Mouse (Mus musculus): ENCODE results near the gene Habp2.
A peak's percentile ranks its signal among the peaks of the same experiment; 100 is the strongest.
"Not testable (repeated sequence)": the region's sequence is repeated elsewhere in the genome, so short reads cannot be mapped to it uniquely, and the experiment has no call there.

Gene Habp2

DNA sequence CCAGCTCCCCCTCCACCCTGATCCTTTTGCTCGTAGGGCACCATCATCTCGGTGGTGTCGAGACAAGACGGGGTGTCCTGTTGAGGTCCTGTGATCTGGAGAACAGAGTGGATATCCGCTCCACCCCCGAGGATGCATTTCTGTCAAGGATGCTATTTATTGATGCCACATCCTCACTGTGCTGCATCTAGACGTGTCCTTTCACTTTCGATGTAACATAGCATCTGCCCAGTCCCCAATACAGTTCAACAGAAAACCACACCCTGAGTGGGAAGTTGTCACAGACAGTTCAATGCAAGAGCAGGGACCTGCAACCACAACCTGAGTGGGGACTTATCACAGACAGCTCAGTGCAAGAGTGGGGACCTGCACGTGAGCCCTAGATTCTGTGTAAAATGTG lies 9.7 kb downstream of the Habp2 start:
- no peak for DNase-seq (ENCODE audit: low read depth, low spot score)

GRCm38 (mm10) chr19:56297264-56297663 lies 10.3 kb downstream of the Habp2 start:
- peak; percentile 15 for DNase-seq (ENCODE audit: low read depth, low spot score)

DNA sequence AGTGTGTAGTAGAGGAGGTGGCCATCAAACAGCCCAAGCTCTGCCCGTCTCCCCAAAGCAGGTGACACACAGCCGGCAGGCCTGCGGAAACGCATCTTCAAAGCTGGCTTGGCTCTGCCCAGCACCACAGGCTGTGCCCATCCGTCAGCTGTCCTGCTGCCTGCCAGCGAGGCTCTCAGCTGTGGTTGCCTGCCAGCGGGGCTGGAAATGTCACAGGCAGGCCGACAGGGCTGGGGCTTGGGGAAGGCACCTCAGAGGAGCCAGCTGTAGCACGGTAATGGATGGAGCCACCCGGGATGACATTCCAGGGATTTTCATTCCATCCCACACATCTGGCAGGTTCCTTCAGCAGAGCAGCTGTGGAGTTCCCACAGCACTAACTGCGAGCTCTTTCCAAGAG lies 13.9 kb downstream of the Habp2 start:
- no peak for DNase-seq (ENCODE audit: low read depth, low spot score)

- no peak for DNase-seq (ENCODE audit: low read depth, low spot score)
Measured at GRCm38 (mm10) chr19:56316531-56316930, 29.6 kb downstream of the Habp2 start.

- no peak for DNase-seq (ENCODE audit: low read depth, low spot score)
Measured at GRCm38 (mm10) chr19:56319219-56319618, 32.3 kb downstream of the Habp2 start.

DNA sequence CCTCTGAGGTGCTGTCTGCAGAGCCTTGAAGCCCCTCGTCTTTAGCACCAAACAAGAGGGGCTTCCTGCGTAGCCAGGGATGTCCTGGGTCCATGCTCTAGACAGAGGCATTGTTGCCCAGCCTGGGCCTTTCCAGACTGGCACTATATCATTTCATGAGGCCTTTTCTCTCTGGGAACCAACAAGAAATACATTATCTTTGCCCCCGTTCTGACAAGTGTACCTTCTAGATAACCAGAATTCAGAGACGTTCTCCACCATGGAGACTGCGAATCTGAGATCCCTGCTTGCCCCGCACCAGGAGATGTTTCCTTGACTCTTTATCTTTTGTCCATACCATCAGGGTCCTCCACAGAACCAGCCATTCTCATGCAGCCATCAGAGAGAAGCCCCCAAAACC lies 32.7 kb downstream of the Habp2 start:
- DNase-seq (ENCODE audit: low read depth, low spot score), result no peak

DNA sequence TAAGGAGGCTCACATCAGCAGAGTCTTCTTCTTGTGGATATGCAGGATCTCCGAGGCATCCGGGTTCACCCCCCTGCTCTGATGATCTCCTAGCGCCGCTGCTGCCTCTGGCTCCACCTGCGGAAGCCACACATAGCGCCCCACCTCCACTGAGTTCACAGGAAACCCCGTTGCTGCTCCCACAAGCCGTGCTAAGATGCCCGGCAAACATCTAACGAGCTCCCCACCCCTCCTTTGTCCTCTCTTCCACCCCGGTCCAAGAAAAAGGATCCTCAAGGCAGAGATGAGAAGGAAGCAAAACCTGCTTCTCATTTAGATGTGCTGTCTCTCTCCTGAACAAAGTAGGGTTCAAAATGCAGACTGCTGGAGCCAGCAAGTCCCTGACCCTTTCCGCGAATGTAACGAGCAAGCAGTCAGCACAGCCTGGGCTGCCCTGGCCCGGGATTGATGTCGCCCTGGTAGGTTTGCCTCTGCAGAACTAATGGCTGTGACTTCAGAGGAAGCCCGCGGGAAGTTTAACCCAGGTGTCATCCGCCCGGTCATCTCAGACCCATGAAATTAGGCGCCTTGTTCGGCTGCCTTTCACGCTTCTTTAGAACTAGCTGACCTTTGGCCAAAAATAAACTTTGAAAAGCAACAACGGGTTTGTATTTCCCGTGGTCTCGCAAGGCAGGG lies 33.4 kb downstream of the Habp2 start:
- peak; percentile 45 for DNase-seq (ENCODE audit: low read depth, low spot score)

DNA sequence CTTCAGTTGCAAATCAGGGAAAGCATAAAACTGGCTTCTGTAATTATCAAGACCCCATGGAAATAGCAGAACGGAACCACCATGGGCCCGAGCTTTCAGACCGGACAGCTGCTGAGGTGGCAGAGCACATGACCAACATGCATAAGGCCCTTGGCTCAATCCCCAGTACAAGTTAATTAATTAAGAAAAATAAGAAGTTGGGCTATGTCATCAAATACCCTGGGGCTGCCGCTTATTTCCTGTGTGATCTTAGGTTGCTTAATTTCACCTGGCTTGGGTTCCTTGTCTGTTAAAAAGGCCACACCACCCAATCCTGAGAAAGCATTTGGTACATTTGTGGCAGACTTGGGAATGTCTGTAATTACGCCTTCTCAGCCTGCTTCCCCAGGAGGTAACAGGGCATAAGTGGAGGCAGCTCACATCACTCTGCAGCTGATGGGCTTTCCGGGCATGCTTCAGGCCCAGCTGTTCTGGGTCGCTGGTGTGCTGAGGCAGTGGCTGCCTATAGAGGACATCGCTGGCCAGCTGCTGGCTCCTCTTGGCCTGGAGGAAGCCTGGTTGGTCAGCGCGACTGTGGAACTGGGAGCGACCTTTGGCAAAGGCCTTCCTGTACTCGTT lies 34.5 kb downstream of the Habp2 start:
- no peak for DNase-seq (ENCODE audit: low read depth, low spot score)

- DNase-seq (ENCODE audit: low read depth, low spot score), result no peak
Measured at GRCm38 (mm10) chr19:56325676-56326075, 38.7 kb downstream of the Habp2 start.

GRCm38 (mm10) chr19:56326243-56326855 lies 39.4 kb downstream of the Habp2 start:
- DNase-seq (ENCODE audit: low read depth, low spot score), result no peak

DNA sequence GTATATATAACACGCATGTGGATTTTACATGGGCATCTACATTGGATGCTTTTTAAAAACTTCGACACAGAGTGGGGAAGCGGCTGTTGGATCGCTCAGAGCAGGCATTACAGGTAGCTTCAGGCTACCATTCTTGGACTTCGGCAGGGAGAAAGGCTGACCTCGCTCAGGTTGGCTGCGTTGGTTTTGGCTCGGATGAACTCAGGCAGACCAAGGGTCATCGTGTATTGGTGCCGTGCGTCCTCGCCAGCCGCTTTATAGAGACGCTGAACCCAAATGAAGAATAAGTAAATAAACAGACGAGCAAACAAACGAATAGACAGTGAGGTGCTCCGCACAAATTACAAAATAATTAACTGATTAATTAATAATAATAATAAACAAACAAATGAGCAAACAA lies 49.4 kb downstream of the Habp2 start:
- DNase-seq (ENCODE audit: low read depth, low spot score), result no peak

- no peak for DNase-seq (ENCODE audit: low read depth, low spot score)
Measured at GRCm38 (mm10) chr19:56336826-56337225, 49.9 kb downstream of the Habp2 start.

- DNase-seq (ENCODE audit: low read depth, low spot score), result no peak
Measured at GRCm38 (mm10) chr19:56342006-56342405, 55.1 kb downstream of the Habp2 start.

DNA sequence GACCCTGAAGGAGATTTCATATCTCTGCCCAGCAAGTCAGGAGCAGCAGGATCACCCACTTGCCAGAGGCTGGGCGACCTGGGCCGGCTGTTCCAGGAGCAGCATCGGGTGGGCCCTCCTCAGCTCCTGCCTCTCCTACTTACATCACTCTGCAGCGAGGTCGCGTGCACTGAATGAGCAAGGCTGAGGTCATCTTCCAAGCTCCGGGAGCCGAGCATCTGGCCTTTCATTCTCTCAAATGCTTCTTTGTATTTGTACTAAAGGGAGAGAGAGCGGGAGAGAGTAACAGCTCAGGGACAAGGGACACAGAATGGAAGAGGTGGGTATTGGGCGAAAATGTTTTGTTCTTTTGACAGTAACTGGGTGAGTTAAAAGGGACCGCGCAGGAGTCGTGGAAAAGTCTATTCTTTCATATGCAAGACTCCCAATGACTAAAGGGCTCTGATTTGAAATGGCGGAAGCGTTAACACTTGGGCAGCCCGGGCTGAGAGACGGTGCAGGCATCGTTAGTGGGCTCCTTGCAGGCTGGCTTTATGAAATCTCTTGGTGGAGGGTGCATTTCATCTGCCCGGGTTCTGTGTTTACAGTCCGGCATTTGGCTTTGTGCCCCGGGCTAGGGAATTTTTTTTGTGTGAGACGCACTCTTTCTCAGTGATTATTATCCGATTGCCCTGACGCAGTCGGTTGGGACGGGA lies 57.1 kb downstream of the Habp2 start:
- peak; percentile 63 for DNase-seq (ENCODE audit: low read depth, low spot score)

- DNase-seq (ENCODE audit: low read depth, low spot score), result peak; percentile 56
Measured at GRCm38 (mm10) chr19:56346016-56346415, 59.1 kb downstream of the Habp2 start.

GRCm38 (mm10) chr19:56346750-56347149 lies 59.8 kb downstream of the Habp2 start:
- DNase-seq (ENCODE audit: low read depth, low spot score), result no peak

DNA sequence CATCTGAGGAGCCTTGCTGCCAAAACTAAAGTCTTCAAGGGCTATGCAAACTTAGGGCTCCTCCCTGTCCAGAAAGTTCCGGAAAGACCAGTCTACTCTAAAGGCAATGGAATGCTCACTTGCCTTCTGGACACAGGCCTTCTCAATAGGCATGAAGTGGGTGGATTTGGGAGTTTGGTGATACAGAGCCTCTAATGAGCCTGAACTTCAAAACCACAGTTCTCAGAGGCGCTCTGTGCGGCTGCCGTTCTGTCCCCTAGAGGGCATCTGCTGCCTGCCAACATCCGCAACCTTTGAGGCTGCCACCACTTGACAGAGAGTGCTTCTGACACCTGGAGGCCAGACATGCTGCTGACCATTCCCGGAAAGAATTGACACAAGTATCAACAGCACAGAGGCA lies 62.4 kb downstream of the Habp2 start:
- no peak for DNase-seq (ENCODE audit: low read depth, low spot score)

DNA sequence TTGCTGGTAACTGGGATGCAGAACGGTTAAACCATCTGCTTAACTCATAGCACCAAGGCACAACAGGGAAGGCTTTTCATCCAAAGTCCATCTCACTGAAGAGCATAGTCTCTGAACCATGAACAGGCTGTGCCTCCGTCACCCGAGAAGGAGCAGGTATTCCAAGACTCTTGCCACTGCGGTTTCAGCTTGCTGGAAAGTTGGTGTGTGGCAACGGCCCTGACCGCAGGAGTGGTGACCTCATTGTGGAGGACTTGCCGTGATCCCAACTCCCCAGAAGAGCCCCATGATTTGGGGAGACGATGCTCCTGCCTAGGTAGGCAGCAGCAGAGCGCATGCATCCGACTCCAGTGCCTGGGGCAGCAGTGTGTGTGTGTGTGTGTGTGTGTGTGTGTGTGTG lies 66.8 kb downstream of the Habp2 start:
- no peak for DNase-seq (ENCODE audit: low read depth, low spot score)

DNA sequence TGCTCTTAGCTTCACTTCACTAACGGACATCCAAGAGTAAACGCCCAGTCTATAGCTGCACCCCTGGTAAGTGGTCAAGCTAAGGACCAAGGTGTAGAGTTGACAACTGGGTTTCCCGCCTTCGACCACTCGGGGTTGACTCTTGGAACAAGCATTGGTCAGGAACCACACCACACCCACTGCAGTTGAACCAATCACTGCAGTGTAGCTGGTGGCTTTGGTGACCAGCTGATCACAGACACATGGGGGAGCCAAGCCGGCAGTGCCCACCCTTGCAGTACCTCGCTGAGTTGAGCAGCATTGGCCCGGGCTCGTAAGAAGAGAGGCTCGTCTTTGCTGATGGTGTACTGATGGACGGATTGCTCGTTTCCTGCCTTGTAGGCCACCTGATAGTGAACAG lies 68.3 kb downstream of the Habp2 start:
- DNase-seq (ENCODE audit: low read depth, low spot score), result no peak

GRCm38 (mm10) chr19:56356480-56357373 lies 69.8 kb downstream of the Habp2 start:
- DNase-seq (ENCODE audit: low read depth, low spot score), result peak; percentile 74

GRCm38 (mm10) chr19:56357374-56357708 lies 70.4 kb downstream of the Habp2 start:
- DNase-seq (ENCODE audit: low read depth, low spot score), result not testable (repeated sequence)

DNA sequence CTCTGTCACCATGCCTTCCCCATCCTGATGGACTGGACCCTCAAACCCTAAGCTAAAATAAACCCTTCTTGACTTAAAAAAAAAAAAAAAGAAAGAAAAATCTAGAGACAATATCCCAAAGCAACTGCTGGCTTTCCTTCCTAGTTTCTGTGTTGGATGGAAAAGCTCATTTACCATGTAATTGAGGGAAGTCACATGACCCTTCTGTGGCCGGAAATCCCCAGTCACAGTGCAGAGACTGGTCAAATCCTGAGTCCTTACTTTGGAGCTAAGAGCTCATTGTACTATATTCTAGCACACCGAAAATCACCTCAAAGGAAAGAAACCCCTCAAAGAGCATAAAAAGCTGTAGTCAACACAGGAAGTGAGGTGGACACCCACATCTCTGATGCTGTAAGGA lies 72.0 kb downstream of the Habp2 start:
- no peak for DNase-seq (ENCODE audit: low read depth, low spot score)
